Mouse (Mus musculus) small intestine, adult 2 months (tissue): ENCODE results near the gene Ccl25.

Experiments used
- CTCF ChIP-seq: fragments of 200-500 bp; IDR thresholded peaks from 2 replicates; pipeline ENCODE4 v1.5.1; 2012; ENCODE audit warnings: low read depth, mild to moderate bottlenecking, control low read depth, inconsistent platforms, low read length, moderate library complexity, mixed read lengths; ENCODE audit not compliant: insufficient replicate concordance, insufficient read length; ENCODE audit errors: extremely low read depth
- POLR2A ChIP-seq: fragments of 200-500 bp; IDR thresholded peaks from 2 replicates; pipeline ENCODE4 v1.6.1; 2012; ENCODE audit warnings: low read depth, mild to moderate bottlenecking, control low read depth, inconsistent platforms, low read length, moderate library complexity

DNA sequence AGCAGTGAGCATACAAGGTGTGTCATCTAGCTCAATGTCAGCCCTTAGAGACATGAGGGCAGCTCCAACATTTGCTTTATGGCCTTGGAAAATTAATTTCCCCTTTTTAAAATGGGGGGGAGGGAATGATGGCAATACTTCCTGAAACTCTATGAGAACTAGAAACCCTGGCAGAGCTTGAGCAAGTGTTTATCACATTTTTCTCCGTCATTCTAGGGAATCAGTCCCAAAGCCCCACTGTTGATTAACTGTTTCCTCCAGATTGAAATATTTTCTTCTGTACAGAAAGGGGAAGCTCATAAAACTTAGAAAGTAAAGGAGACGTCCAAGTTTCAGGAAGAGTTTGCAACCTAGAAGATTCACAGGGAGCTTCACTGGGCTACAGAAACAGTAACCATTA, 10.7 kb downstream of the Ccl25 start:
- TF ChIP-seq CTCF (no peak), POLR2A (no peak)
